Mouse (Mus musculus): ENCODE results near the gene D930007J09Rik.

The D930007J09Rik gene

GRCm38 (mm10) chr13:32819926-32820325 is 17.3 kb upstream of the D930007J09Rik start:
- DNase-seq (ENCODE audit: low spot score): no peak

GRCm38 (mm10) chr13:32819241-32819640 is 16.6 kb upstream of the D930007J09Rik start:
- no peak for DNase-seq (ENCODE audit: low spot score)

DNA sequence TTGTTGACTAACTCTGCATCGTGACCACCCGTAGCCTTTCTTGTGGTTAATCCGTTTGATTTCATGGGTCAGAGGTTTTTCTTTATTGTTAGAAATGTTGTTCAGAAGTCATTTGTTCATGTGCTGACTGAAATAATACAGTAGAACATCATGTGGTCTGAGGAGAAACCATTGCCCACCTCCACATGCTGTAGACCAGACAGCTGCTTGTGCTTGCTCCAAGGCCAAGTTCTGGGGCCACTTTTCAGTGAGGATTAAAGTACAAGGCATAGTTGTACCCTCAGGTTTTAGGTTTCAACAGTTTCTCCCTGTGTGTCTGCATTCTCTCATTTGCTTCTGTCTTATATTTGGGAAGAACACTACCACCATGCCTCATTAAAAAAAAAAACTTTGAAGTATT is 5.0 kb upstream of the D930007J09Rik start:
- no peak for DNase-seq (ENCODE audit: low spot score)

- no peak for DNase-seq (ENCODE audit: low spot score)
Measured at GRCm38 (mm10) chr13:32806820-32807219, 4.2 kb upstream of the D930007J09Rik start.

DNA sequence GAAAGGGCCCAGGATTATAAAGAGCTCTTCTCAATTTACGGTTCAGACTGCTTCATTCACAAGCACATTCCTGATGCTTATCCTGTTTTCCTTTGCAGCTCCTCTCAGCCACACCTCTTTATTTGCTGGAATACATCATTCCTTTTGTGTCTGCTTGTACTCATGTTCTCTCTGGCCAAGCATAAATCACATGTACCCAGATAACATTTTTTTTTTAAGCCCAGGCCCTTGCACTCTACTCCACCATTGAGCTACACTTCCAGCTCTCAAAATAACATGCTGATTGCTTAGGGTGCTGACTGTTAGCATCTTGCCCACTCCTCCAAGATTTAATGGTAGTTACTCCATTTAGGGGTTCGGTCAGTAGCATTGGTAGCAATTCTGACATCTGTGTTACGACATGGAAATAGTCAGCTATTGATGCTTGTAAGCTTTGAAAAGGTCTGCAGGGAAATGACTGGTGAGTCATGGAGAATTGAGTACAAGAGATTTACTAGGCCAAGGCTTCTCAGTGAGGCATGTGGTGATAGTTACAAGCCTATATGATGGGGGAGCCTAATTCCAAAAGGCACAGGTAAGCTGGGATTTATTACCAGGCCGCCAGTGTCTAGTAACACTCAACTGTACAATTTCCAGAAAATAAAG is 1.2 kb upstream of the D930007J09Rik start:
- no peak for DNase-seq (ENCODE audit: low spot score)

DNA sequence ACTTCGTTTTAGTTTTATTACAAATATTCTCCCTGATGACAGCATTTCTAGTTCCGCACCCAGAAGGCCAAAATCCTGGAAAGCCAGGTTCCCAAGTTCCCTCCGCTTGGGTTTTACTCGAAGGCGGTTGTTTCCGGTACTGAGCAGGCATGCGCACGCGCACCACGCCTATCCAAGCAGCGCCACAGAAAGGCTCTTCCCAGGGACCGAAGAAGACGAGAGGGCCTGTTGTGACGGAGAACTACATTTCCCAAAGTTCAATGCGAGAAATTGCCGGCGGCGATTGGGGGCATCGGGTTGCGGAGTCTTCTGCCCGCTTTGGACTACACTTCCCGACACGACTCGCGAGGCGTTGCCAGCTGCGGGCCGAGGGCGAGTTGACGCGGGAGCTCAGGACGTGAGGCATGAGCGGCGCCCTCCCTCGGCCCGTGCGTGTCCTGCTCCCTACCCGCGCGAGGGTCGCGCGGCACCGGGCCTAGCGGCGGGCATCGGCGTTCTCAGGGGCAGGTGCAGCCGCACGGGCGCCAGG is 892 bp downstream of the D930007J09Rik start, which contains the start of gene Wrnip1:
Wrnip1 (plus strand) TSS at position 346 of the 529 bp plus-strand sequence.
- DNase-seq (ENCODE audit: low spot score): peak; percentile 98

- DNase-seq (ENCODE audit: low spot score): no peak
Measured at GRCm38 (mm10) chr13:32800859-32801258, 1.8 kb downstream of the D930007J09Rik start.

DNA sequence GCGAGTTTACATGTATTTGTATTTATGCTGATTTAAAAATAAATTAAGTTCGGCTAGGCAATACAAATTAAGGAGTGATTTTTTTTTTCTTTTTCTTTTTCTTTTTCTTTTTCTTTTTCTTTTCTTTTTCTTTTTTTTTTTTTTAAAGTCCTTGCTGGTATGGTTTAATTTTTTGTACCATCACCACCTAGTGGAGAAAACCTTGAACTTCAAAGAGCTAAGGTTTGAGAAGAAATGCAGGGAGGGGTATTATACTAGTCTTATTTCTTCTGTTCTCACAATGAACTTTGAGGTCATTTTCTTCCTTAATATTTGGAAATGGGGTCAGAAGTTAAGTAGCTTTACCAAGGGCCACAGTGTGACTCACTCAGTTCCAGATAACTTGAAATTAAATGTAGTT is 3.5 kb downstream of the D930007J09Rik start:
- no peak for DNase-seq (ENCODE audit: low spot score)

- no peak for DNase-seq (ENCODE audit: low spot score)
Measured at GRCm38 (mm10) chr13:32797085-32797484, 5.6 kb downstream of the D930007J09Rik start.

DNA sequence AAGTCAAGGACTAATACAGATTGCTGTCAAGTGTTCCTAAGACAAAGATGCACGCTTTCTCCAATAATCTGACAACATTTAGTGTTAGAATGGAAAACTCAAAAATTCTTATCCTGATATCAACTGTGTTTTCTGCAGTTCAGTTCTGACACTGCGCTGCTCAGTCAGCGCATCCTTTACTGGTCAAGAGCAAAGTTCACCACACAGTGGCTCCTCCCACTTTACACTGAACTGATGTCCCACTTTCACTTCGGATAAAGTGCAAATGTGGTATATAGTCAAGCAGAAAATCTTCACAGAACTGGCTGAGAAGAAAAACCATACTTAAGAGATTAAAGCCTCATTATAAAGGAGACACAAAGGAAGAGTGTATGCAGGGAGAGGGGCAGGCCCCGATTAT is 7.5 kb downstream of the D930007J09Rik start:
- no peak for DNase-seq (ENCODE audit: low spot score)

- no peak for DNase-seq (ENCODE audit: low spot score)
Measured at GRCm38 (mm10) chr13:32794619-32795018, 8.0 kb downstream of the D930007J09Rik start.

- DNase-seq (ENCODE audit: low spot score): no peak
Measured at GRCm38 (mm10) chr13:32789781-32790180, 12.9 kb downstream of the D930007J09Rik start.

GRCm38 (mm10) chr13:32787584-32787983 is 15.1 kb downstream of the D930007J09Rik start:
- no peak for DNase-seq (ENCODE audit: low spot score)

GRCm38 (mm10) chr13:32783816-32784215 is 18.8 kb downstream of the D930007J09Rik start, which contains the start of gene Mylk4:
Gene Mylk4, minus strand, starts transcription at chr13:32783954.
- DNase-seq (ENCODE audit: low spot score): no peak

- DNase-seq (ENCODE audit: low spot score): no peak
Measured at GRCm38 (mm10) chr13:32783055-32783454, 19.6 kb downstream of the D930007J09Rik start.

- DNase-seq (ENCODE audit: low spot score): no peak
Measured at GRCm38 (mm10) chr13:32778861-32779260, 23.8 kb downstream of the D930007J09Rik start.

DNA sequence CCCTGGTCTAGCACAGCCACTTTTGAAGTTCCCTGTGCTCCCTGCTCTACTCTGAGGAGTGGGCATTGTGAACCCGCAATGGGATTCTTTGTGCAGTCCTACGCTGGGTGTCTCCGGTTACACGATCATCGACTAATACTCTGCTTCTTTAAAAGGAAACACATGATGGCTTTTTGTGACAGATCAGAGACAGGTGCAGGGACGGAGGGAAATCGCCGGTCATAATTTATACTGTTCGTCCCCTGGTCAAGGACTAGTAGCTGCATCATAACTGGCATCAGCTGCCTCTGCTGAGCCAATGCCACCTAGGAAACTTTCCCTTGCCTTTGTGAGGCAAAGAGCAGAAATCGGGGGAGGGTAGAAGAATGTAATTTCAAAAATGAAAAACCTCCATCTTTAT is 26.3 kb downstream of the D930007J09Rik start:
- DNase-seq (ENCODE audit: low spot score): no peak

GRCm38 (mm10) chr13:32775889-32776288 is 26.8 kb downstream of the D930007J09Rik start:
- no peak for DNase-seq (ENCODE audit: low spot score)

DNA sequence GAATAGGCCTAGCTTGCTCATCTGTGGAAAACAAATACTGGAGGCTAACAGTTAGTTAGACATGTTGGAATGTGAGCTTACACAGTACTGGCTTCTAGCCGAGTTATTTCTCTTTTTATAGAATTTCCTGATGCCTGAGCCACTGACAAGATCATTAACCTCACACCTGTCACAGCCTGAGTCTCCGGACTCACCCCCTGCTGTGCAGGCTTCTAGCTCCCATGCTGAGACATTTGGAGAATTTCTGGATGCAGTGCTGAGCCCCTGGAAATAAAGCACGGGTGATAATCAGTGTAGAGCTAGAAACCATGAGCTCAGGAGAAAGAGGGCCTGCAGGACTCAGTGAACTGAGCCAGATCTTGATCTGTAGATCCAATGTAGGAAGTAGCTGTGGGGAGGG is 32.7 kb downstream of the D930007J09Rik start:
- DNase-seq (ENCODE audit: low spot score): no peak

DNA sequence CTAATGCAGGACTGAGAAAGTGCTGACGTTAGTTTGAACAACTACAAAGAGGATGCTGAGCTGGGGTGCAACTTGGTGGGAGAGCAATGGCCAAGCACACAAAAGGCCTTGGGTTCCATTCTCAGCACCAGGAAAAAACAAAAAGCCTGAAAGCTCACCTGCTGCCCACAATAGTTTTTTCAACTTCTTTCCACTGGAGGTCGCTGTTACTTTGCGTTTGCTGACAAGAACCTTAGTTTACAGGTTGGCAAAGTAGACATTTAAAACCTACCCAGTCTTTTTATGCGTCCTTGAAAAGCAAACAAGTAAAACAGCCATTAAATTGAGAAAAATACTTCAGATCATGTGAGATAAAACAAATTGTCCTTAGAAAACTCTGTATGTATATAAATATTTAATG is 34.5 kb downstream of the D930007J09Rik start:
- DNase-seq (ENCODE audit: low spot score): peak; percentile 20

DNA sequence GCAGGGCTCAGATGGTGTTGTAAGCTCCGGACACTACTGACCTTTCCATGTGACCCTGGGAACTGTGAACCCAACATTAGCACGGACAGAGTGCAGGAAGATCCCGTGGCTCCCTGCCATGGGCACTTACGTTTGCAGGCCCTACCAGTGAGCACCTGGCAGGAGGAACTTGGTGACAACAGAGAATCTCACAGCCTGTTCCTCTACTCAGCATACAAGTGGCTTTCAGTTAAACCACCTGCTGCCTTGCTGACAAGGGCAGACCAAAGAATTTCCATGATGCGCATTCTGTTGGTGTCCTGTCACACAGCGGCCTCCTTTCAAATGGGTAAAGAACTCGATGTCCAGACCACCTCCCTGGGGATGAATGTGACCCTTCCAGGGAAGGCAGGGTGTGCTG is 38.2 kb downstream of the D930007J09Rik start:
- no peak for DNase-seq (ENCODE audit: low spot score)

- no peak for DNase-seq (ENCODE audit: low spot score)
Measured at GRCm38 (mm10) chr13:32763141-32763540, 39.5 kb downstream of the D930007J09Rik start.

GRCm38 (mm10) chr13:32760795-32761194 is 41.9 kb downstream of the D930007J09Rik start:
- no peak for DNase-seq (ENCODE audit: low spot score)

GRCm38 (mm10) chr13:32759036-32759435 is 43.6 kb downstream of the D930007J09Rik start:
- no peak for DNase-seq (ENCODE audit: low spot score)

All from yolk sac, embryonic 10.5 days (tissue).